10 mouse cellular contexts compared by ENCODE assay signal in the genomic region with DNA sequence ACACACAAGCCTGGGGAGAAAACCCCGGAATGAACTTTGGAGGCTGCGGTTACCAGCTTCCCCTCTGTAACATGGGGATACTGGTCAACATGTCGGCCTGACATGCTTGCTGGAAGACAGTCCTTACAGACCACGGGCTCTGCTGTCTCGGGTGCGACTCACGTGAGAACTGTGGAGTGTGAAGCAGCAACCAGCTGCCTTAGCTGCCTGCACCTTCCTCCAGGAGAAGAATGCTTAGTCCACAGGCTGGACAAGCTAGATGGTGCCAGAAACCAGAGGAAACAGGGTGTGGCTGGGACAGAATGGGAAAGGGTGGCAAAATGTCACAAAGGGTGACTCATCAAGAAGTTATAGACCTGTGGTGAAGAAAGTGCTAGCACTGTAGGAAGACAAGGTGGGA.
DNase-seq lines count a peak whose midpoint lies in the region; ATAC-seq and TF ChIP-seq lines count a peak whose summit lies in the region.
"Had no signal": no experiment of that assay in that cellular context is flagged by ENCODE, and none has a peak within 500 bp of the region (broad histone marks: within the 10 kb centered on the region; RNA-seq: fewer than 3 reads in every experiment).

No protein-coding gene starts in this region.

- H3K9ac ChIP-seq in kidney, postnatal 0 days (ENCODE audit: low read depth, low read length): no peak overlapping the region
- H3K9ac ChIP-seq in limb, embryonic 12.5 days (replicated peaks): no peak overlapping the region
- H3K9ac ChIP-seq in stomach, postnatal 0 days (ENCODE audit: low read length): no peak overlapping the region
- H3K9ac ChIP-seq: hindbrain, embryonic 12.5 days had no signal

- WGBS in kidney, postnatal 0 days: 86% methylated on average over 7 of the region's 7 CpGs
- 90% methylated on average over 7 of the region's 7 CpGs for WGBS in limb, embryonic 12.5 days
- 85% methylated on average over 7 of the region's 7 CpGs for WGBS in stomach, postnatal 0 days

- H3K4me2 ChIP-seq in kidney, postnatal 0 days (ENCODE audit: low read length): no peak overlapping the region
- no peak overlapping the region for H3K4me2 ChIP-seq in limb, embryonic 12.5 days
- no peak overlapping the region for H3K4me2 ChIP-seq in stomach, postnatal 0 days (replicated peaks; ENCODE audit: low read depth)
- H3K4me2 ChIP-seq: hindbrain, embryonic 12.5 days had no signal

- no peak for ATAC-seq in kidney, postnatal 0 days (replicated peaks; ENCODE audit: low FRiP score, low read depth)
- no peak for ATAC-seq in limb, embryonic 12.5 days (ENCODE audit: insufficient number of reproducible peaks, insufficient read depth, low FRiP score, low TSS enrichment, low read depth)
- ATAC-seq in stomach, postnatal 0 days (ENCODE audit: low FRiP score, low TSS enrichment): peak; percentile 64

- peak; percentile 30 for DNase-seq in adrenal gland, adult 2 months
- DNase-seq in adrenal gland, adult 8-10 months: no peak
- DNase-seq in kidney, postnatal 0 days (ENCODE audit: low spot score): no peak
- no peak for DNase-seq in kidney, adult 11 months
- DNase-seq in stomach, postnatal 0 days (ENCODE audit: low spot score): peak; percentile 28
- no peak for DNase-seq in left cerebral cortex, adult 9 months (ENCODE audit: low spot score in 2 of 2)
- DNase-seq in adrenal gland, postnatal 4 days (ENCODE audit: low spot score in 2 of 2): no peak
- DNase-seq: thymus, postnatal 14 days had no signal

- H3K9me3 ChIP-seq in kidney, postnatal 0 days (replicated peaks; ENCODE audit: low read length): no peaks in the 10 kb centered on the region
- H3K9me3 ChIP-seq in limb, embryonic 12.5 days: no peaks in the 10 kb centered on the region
- H3K9me3 ChIP-seq in stomach, postnatal 0 days (ENCODE audit: control insufficient read depth, low read length): no peaks in the 10 kb centered on the region

- TF ChIP-seq CTCF in kidney, postnatal 0 days (IDR thresholded peaks at IDR 0.05; ENCODE audit: low read depth): no peak
- TF ChIP-seq CTCF in stomach, postnatal 0 days (IDR thresholded peaks at IDR 0.05; ENCODE audit: low read depth): no peak

- no peaks in the 10 kb centered on the region for H3K27me3 ChIP-seq in kidney, postnatal 0 days (ENCODE audit: insufficient read depth, low read length)
- no peaks in the 10 kb centered on the region for H3K27me3 ChIP-seq in limb, embryonic 12.5 days
- H3K27me3 ChIP-seq in stomach, postnatal 0 days (ENCODE audit: control insufficient read depth, insufficient read depth, low read length): no peaks in the 10 kb centered on the region
- H3K27me3 ChIP-seq: hindbrain, embryonic 12.5 days had no signal

- H3K27ac ChIP-seq in kidney, postnatal 0 days: peak overlapping the region; percentile 54; the same call in 1 of the 2 replicates
- H3K27ac ChIP-seq in limb, embryonic 12.5 days: 0 out of 2 replicates have a peak overlapping the region, but pooled peaks have one; percentile 60
- no peak overlapping the region for H3K27ac ChIP-seq in stomach, postnatal 0 days (replicated peaks)
- H3K27ac ChIP-seq: hindbrain, embryonic 12.5 days had no signal

- H3K4me3 ChIP-seq in kidney, postnatal 0 days (replicated peaks; ENCODE audit: low read depth, low read length): no peak overlapping the region
- H3K4me3 ChIP-seq in limb, embryonic 12.5 days (replicated peaks): no peak overlapping the region
- H3K4me3 ChIP-seq in stomach, postnatal 0 days (ENCODE audit: low read depth, low read length): no peak overlapping the region
- H3K4me3 ChIP-seq: hindbrain, embryonic 12.5 days had no signal

- H3K4me1 ChIP-seq in kidney, postnatal 0 days (replicated peaks; ENCODE audit: insufficient read depth, low read length): peaks cover 39% of the 10 kb centered on the region
- H3K4me1 ChIP-seq in limb, embryonic 12.5 days (replicated peaks): peaks cover 44% of the 10 kb centered on the region
- 0 out of 2 replicates have a peak, but pooled peaks cover 2% of the 10 kb centered on the region for H3K4me1 ChIP-seq in stomach, postnatal 0 days (replicated peaks; ENCODE audit: control insufficient read depth, insufficient read depth)

- TF ChIP-seq EP300 in stomach, postnatal 0 days (optimal IDR thresholded peaks at IDR 0.05): no peak

- no peaks in the 10 kb centered on the region for H3K36me3 ChIP-seq in kidney, postnatal 0 days (ENCODE audit: insufficient read depth, low read length)
- 0 out of 2 replicates have a peak, but pooled peaks cover 3% of the 10 kb centered on the region for H3K36me3 ChIP-seq in limb, embryonic 12.5 days
- no peaks in the 10 kb centered on the region for H3K36me3 ChIP-seq in stomach, postnatal 0 days (ENCODE audit: control insufficient read depth, insufficient read depth, low read length)
- H3K36me3 ChIP-seq: hindbrain, embryonic 12.5 days had no signal

Comparison
In these comparisons a context has a peak if more than half of its experiments do, and no peak if none do; other contexts are left out.
1. DNase-seq: peak in adrenal gland, adult 2 months (single experiment) and stomach, postnatal 0 days (single experiment); none in adrenal gland, adult 8-10 months (single experiment), kidney, postnatal 0 days (single experiment), kidney, adult 11 months (single experiment), left cerebral cortex, adult 9 months (0 of 2) and adrenal gland, postnatal 4 days (0 of 2).